Mouse (Mus musculus): ENCODE measurements around the gene Dlg4. TPM values are rescaled to one million over a fixed set of nuclear protein-coding genes. Genes with fewer than 3 reads are reported as not detected.

Gene Dlg4
- total RNA-seq (2021), result 10 to 100 TPM; 22.9 to 32.4 TPM
- polyA plus RNA-seq (2012; rRNA removed), result 21.7 and 22.1 TPM in 2 replicates
- long read RNA-seq, full-length matches to known transcripts, result 3 of 4 reads
- long read RNA-seq, partial matches to known transcripts, result 0 of 4 reads
- long read RNA-seq, other reads (novel, unspliced or antisense), result 1 of 4 reads

- DNase-seq, result no peak
These were observed at the start of gene Dlg4 for GRCm38 (mm10) chr11:70016669-70017068. TSS of gene Dlg4 (plus strand) at chr11:70016942.

- DNase-seq, result no peak
These were observed 47.9 kb upstream of the Dlg4 start for GRCm38 (mm10) chr11:69968793-69969192.

GRCm38 (mm10) chr11:69970222-69970621, 46.5 kb upstream of the Dlg4 start:
- DNase-seq, result no peak

- no peak for DNase-seq
These were observed 46.0 kb upstream of the Dlg4 start for GRCm38 (mm10) chr11:69970775-69971174.

- DNase-seq, result peak; percentile 62
These were observed 41.8 kb upstream of the Dlg4 start for GRCm38 (mm10) chr11:69974907-69975306.

DNA sequence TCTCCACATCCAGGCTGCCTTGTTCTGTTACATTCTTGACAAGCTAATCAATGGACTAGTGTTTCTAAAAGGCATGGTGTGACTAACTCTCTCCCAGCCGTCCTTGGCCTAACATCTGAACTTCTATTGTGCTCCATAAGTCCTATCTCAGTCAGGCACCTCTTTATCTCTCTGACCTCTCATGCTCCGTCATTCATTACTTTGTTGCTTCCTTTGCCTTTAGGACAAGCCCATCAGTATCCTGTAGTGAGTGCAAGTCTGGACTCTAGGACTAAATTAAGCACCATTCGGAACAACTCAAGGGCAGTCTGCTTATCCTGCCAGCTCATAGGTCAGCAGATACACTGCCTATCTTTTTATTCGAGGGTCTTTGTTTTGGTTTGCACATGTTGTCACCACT, 40.5 kb upstream of the Dlg4 start:
- peak; percentile 52 for DNase-seq

DNA sequence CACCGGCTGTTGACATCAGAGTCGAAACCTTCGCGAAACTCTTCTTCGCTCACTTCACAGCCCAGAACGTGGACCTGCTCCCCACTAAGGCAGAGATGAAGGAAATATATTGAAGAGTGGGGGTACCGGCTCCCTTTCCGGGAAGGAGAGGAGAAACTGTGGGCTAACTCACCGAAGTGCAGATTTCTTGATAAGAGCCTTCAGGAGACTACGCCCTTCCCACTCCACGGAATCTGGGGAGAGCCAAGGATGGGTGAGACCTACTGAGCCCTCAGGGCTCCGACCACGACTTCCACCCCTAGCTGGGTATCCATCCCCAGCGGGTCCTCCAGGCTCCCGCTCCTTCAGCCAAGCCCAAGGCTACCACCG, 36.9 kb upstream of the Dlg4 start:
- no peak for DNase-seq

DNA sequence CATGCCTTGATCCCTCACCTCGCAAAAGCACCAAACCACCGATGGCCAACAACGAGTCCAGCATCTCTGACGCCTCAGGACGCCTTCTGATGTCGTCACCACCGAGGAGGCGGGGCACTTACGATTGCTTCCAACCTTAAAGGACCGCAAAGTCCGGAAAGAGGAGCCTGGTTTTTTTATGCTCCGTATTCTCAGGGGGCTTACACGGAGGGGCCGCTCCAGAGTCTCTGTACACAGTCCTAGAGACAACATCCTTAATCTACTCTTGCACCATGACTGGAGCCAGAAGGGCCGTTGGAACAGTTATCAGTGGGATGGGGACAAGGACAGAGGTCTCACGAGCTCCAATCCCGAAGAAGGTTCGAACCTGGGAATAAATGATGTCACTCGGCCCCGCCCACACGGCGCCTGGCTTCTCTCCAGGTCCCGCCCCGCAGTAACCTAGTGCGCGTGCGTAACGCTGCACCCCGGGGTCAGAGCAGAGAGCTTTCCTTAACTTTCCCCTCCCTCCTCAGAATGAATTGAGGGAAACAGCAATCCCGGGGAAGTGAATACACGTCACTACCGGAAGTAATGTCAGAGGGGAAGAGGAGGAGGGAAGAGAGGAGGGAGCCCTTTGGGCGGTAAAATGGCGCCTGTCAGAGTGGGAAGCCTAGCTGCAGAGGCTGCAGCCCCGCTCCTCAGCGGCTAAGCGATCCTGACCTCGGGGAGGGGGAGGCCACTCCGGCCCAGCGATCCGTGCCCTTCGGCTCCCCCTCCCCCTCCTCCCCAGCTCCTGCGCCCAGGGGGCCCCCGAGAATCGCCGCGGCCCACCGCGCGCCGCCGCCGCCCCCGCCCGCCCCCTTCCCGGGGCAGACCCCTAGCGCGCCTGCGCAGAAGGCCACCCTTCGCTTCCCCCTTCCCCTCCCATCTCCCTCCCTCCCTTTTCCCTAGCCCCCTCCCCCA, 36.3 kb upstream of the Dlg4 start:
- DNase-seq, result peak; percentile 100

GRCm38 (mm10) chr11:69981141-69981762, 35.5 kb upstream of the Dlg4 start, which contains the start of gene Ctdnep1:
TSS of gene Ctdnep1 (plus strand) at chr11:69981156.
- DNase-seq, result no peak

DNA sequence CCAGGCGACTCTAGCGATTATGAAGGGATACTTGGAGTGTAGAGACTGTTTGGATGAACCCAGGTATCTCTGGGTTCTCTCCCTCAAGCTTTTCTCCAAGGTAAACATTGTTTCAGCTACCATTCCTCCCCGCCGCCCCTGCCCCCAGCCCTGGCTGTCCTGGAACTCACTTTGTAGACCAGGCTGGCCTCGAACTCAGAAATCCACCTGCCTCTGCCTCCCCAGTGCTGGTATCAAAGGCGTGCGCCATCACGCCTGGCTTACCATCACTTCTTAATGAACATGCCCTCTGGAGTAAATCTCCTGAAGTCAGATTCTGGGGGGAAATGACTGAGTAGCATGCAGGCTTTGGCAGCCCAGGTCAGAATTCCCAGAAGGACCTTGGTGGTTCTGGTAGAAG, 34.5 kb upstream of the Dlg4 start, which contains the start of gene Elp5:
TSS of gene Elp5 (minus strand) at position 293 of the 400 bp plus-strand sequence.
- DNase-seq, result peak; percentile 4

DNA sequence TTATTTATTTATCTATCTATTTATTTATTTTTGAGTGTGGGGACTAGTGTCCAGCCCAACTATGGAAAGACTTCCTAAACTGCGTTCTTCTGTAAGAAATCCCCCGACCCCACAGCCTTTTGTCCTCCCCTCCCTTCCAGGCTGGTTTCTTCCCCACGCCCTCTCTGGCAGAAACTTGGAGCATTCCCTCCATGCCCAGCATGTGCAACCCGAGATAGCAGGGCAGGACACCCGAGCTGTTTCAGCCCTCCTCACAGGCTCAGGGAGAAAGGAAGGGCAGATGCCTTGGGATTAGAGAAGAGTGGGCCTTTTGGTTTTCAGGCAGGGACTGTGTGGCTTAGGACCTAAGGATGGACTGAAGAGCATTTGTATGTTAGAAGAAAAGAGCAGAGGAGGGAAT, 33.9 kb upstream of the Dlg4 start:
- DNase-seq, result peak; percentile 21

- no peak for DNase-seq
These were observed 33.4 kb upstream of the Dlg4 start for GRCm38 (mm10) chr11:69983377-69983776.

DNA sequence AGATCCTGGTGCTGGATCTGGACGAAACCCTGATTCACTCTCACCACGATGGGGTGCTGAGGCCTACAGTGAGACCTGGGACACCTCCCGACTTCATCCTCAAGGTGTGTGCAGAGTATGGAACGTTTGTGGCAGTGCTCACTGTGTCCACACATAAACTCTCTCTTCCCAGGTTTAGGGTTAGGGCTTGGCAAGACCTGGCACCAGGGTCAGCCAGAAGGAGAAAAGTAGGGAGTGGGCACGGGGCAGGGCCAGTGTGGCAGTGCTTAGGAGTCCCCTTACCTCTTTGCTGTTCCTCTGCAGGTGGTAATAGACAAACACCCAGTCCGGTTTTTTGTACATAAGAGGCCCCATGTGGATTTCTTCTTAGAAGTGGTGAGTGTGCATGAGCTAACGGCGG, 32.3 kb upstream of the Dlg4 start:
- no peak for DNase-seq

DNA sequence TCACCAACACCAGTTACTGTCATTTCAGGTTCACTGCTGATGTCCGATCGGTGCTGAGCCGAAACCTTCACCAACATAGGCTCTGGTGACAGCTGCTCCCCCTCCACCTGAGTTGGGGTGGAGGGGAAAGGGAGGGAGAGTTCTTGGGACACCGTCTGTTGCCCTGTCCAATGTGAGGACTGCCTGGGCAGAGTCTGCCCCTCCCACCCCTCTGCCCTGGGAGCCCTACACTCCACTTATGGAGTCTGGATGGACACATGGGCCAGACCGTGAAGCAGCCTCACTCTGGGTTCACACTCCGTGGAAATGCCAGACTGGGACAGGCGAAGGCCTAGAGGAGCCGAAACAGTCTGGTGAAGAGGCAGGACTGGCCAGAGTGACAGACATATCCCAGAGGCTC, 26.8 kb upstream of the Dlg4 start:
- no peak for DNase-seq

DNA sequence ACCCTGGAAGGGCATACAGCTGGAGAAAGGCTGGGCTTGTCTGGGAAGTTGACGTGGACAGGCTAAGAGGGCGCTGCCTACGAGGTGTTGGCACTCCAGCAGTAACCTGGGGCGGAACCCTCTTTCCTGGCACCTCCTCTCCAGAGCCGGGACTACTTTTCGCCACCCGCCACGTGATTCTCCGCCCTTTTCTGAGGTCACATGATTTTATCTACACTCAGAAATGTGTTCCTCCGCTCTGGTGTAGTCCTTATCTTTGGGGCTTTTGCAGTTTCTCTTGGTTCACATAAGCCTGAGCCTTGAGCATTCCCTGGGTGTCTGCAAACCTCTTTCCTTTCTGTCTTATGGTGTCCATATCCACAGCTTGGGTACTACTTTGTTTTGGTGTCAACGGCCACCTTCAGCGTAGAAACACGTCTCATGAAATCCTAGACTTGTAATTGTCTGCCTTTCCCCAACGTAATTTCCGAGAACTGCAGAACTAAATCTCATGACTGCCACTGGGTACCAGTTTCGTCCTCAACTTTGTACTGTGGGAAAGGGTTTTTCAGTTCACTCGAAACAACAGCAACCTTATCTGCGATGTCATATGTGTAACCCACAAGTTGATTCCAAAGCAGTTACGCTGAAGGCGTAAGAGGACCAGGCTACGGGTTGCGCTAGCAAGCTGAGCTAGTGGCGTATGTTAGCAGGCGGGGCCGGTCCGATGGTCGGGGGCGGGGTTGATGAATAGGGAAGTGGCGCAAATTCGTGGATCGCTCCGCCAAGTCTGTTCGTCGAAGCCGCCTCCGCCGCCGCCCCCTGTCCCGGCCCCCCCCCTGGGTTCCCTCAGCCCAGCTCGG, 25.7 kb upstream of the Dlg4 start, which contains the start of gene Gabarap:
TSS of gene Gabarap (plus strand) at position 294 of the 842 bp plus-strand sequence.
- peak; percentile 97 for DNase-seq

DNA sequence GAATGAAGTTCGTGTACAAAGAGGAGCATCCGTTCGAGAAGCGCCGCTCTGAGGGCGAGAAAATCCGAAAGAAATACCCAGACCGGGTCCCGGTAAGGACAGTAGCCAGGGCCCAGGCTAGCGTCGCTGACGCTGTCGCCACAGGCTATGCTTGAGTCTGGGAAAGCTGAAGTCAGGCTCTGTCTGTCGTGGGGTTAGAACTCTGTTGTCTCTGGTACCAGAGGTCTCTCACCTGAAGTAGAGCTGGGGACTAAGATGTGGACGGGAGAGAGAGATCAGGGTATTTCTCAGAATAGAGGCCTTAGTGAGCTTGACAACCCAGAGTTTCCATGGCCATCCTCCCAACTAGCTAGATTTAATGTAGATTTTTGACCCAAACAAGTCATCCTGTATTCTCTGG, 25.0 kb upstream of the Dlg4 start:
- no peak for DNase-seq

DNA sequence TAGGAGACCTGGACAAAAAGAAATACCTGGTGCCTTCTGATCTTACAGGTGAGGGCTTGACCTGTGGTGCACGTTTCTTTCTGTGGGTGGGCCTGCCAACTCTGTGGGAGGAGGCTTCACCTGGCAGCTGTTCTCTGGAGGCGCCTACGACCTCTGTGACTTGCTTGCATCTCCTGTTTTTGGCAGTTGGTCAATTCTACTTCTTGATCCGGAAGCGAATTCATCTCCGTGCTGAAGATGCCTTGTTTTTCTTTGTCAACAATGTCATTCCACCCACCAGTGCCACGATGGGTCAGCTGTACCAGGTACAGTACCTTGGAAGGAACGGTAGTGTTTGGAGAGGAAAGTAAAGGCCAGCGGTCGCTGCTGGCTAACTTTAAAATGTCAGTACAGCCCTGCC, 24.3 kb upstream of the Dlg4 start:
- DNase-seq, result peak; percentile 42

DNA sequence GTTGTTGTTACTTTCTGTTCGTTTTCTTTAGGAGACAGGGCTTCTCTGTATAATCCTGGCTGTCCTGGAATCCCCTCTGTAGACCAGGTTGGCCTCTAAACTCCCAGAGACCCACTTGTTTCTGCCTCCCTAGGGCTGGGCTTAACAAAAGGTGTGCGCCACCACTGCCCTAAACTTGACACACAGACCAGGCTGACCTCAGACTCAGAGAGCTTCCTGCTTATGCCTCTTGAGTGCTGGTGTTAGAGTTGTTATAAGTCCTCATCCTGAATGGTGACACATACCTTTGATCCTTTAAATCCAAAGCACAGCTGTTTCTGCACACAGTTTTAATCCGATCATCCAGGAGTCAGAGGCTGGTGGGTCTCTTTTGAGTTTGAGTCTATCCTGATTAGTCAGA, 23.8 kb upstream of the Dlg4 start:
- no peak for DNase-seq

DNA sequence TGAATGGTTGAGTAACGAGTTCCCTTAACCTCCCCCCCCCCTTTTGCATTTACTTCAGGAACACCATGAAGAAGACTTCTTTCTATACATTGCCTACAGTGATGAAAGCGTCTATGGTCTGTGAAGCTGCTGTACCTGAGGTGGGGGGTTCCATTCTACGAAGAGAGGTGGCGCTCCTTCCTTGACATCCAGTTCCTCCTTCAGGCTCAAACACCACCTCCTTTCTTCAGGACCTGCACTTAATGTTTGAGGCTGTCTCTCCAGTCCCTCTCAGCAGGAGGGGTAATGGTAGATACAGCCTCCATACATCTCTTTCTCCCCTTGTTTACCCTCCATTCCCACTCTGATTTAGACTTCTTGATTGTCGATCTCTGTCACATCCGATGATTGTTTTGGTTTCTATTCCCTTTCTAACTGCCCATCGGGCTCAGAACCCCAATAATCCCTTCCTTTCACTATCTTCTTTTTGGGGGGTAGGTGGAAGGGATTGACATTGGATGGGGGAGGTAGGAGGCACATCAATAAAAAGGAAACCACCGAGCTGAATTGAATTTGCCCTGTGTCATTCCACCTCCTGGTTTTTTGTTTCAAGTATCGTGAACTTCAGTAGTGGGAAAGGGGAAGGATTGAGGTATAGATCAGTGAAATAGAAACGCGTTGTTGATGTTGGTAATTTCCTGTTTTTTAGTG, 22.2 kb upstream of the Dlg4 start:
- no peak for DNase-seq

DNA sequence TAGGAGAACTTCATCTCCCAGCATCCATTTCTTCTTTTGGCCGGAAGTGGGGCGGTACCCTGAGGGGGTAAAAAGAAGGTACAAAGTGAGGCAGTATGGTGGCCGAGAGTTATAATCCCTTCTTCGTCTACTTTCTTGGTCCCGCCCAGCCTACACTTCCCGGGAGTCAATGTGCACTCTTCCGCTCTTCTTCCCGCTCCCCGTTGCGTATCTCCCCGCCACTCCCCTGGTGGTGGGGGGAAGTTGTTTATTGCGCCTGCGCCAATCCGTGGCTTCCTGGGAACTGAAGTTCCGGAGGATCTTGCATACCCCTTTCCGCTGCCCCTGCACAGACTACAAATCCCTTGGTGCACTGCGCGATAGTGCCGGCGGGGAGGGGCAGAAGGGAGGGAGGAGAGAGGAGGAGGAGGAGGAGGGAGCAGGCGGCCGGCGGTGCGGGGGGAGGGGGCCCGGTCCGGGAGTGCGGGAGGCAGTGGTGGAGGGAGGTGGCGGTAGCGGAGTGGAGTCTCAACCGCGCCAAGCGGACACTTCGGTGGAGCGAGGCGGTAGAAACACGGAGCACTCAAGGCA, 21.3 kb upstream of the Dlg4 start, which contains the start of gene Phf23:
TSS of gene Phf23 (plus strand) at position 387 of the 570 bp plus-strand sequence.
- DNase-seq, result peak; percentile 99

All from adrenal gland, adult 2 months (tissue).